Mouse (Mus musculus) thymus, adult 2 months (tissue): ENCODE results near the gene Cby1.

ENCODE experiments used
- CTCF ChIP-seq: fragments of 200-500 bp; IDR thresholded peaks from 2 replicates; pipeline ENCODE4 v1.5.1; 2012; ENCODE audit warnings: mild to moderate bottlenecking, control low read depth, low read length, moderate library complexity, borderline replicate concordance; ENCODE audit not compliant: control insufficient read depth, poor library complexity, insufficient read depth; ENCODE audit errors: extremely low read depth
- POLR2A ChIP-seq: fragments of 200-500 bp; IDR thresholded peaks from 2 replicates; pipeline ENCODE4 v1.6.1; 2012; ENCODE audit warnings: mild to moderate bottlenecking, low read length, control low read depth, moderate library complexity; ENCODE audit not compliant: control insufficient read depth, poor library complexity, insufficient read depth; ENCODE audit errors: extremely low read depth

GRCm38 (mm10) chr15:79616729-79617128 lies 42.3 kb upstream of the Cby1 start:
- TF ChIP-seq CTCF (no peak), POLR2A (no peak)
